Mouse (Mus musculus): ENCODE measurements around the gene Bend5.

The Bend5 gene

GRCm38 (mm10) chr4:111414818-111415488 lies at the start of gene Bend5:
Bend5 (plus strand) TSS chr4:111415006.
- peak; percentile 73 to 79 for DNase-seq

- no peak for DNase-seq
These were observed 47.0 kb upstream of the Bend5 start for GRCm38 (mm10) chr4:111367771-111368170.

GRCm38 (mm10) chr4:111377159-111377558 lies 37.6 kb upstream of the Bend5 start:
- peak; percentile 79 to 80 for DNase-seq

- DNase-seq = peak; percentile 23 to 49
These were observed 36.7 kb upstream of the Bend5 start for GRCm38 (mm10) chr4:111378071-111378470.

- peak; percentile 64 to 80 for DNase-seq
These were observed 31.7 kb upstream of the Bend5 start for GRCm38 (mm10) chr4:111383101-111383500.

GRCm38 (mm10) chr4:111390736-111391135 lies 24.1 kb upstream of the Bend5 start:
- DNase-seq = no peak

GRCm38 (mm10) chr4:111399784-111400183 lies 15.0 kb upstream of the Bend5 start:
- no peak for DNase-seq

- DNase-seq = no peak
These were observed 14.1 kb upstream of the Bend5 start for GRCm38 (mm10) chr4:111400676-111401075.

- DNase-seq = no peak
These were observed 11.6 kb upstream of the Bend5 start for GRCm38 (mm10) chr4:111403243-111403642.

- peak; percentile 37 to 64 for DNase-seq
These were observed 4.1 kb upstream of the Bend5 start for GRCm38 (mm10) chr4:111410731-111411130.

GRCm38 (mm10) chr4:111414399-111414798 lies 407 bp upstream of the Bend5 start:
- DNase-seq = peak; percentile 44 to 50

- no peak for DNase-seq
These were observed 1.3 kb downstream of the Bend5 start for GRCm38 (mm10) chr4:111416126-111416525.

- DNase-seq = no peak
These were observed 1.7 kb downstream of the Bend5 start for GRCm38 (mm10) chr4:111416551-111416950.

- no peak for DNase-seq
These were observed 2.9 kb downstream of the Bend5 start for GRCm38 (mm10) chr4:111417716-111418115.

GRCm38 (mm10) chr4:111419476-111419875 lies 4.7 kb downstream of the Bend5 start:
- DNase-seq = peak; percentile 41 to 42

GRCm38 (mm10) chr4:111420031-111420430 lies 5.2 kb downstream of the Bend5 start:
- no peak for DNase-seq

- DNase-seq = no peak
These were observed 6.1 kb downstream of the Bend5 start for GRCm38 (mm10) chr4:111420955-111421354.

- no peak for DNase-seq
These were observed 7.0 kb downstream of the Bend5 start for GRCm38 (mm10) chr4:111421785-111422184.

- no peak for DNase-seq
These were observed 9.7 kb downstream of the Bend5 start for GRCm38 (mm10) chr4:111424371-111424950.

- no peak for DNase-seq
These were observed 10.4 kb downstream of the Bend5 start for GRCm38 (mm10) chr4:111425170-111425569.

- DNase-seq = no peak
These were observed 16.4 kb downstream of the Bend5 start for GRCm38 (mm10) chr4:111431186-111431585.

GRCm38 (mm10) chr4:111432013-111432412 lies 17.2 kb downstream of the Bend5 start:
- no peak for DNase-seq

GRCm38 (mm10) chr4:111432417-111432816 lies 17.6 kb downstream of the Bend5 start:
- DNase-seq = no peak

GRCm38 (mm10) chr4:111441709-111442108 lies 26.9 kb downstream of the Bend5 start:
- DNase-seq = no peak
